Mouse (Mus musculus): Measurements from ENCODE around the gene Sipa1l1. TPM values are rescaled to one million over a fixed set of nuclear protein-coding genes. Genes with fewer than 3 reads are reported as not detected.
A peak's percentile ranks its signal among the peaks of the same experiment; 100 is the strongest.

The Sipa1l1 gene
- total RNA-seq, 2 experiments from 2014 or later = 26.6 to 43.1 TPM

DNA sequence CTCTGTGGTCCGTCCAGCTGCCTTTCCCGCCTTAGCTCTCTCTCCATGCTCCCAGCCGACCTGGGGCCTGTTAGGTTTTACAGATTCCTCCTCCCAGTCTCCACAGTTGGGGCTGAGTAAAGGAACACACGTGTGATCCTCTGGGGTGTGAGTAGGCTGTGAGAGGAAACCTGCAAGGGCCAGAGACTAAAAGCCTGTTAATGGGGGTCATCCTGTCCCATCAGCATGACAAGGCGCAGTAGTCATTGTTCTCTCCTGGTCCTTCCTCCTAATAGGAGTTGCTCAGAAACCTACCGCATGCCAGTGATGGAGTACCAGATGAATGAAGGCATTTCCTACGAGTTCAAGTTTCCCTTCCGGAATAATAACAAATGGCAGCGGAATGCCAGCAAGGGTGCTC, 233.5 kb downstream of the Sipa1l1 start:
- no peak for ATAC-seq (replicated peaks; ENCODE audit: poor library complexity, severe bottlenecking)

DNA sequence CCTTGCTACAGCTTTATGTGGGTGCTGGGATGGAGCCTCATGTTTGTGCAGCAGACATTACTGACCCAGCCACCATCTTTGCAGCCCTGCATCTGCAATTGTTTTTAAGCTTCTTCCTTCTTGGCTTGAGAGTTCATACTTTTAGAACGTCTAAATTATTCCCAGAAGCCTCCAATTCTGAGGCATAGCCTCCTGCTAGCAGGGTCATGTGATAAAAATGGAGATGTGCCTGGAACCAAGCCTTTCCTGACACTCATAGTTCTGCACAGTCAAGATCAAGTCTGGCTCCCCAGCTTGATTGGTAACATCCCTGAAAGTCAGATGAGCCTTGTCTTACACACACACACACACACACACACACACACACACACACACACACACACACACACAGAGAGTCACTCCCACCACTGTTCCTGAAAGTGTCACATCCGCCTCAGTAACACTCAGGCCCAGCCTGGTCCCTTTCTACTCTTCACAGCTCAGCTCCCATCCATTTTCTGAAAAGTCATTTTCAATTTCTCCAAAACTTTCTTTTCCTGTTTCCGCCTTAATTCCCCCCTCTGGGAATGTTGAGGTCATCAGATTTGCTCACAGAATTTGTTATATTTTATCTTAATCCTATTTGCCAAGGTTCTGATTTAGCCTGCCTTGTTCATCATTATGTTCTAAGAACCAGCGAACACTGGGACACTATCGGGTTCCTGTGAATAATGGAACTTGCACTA, 238.6 kb downstream of the Sipa1l1 start:
- ATAC-seq (replicated peaks; ENCODE audit: poor library complexity, severe bottlenecking) = no peak

DNA sequence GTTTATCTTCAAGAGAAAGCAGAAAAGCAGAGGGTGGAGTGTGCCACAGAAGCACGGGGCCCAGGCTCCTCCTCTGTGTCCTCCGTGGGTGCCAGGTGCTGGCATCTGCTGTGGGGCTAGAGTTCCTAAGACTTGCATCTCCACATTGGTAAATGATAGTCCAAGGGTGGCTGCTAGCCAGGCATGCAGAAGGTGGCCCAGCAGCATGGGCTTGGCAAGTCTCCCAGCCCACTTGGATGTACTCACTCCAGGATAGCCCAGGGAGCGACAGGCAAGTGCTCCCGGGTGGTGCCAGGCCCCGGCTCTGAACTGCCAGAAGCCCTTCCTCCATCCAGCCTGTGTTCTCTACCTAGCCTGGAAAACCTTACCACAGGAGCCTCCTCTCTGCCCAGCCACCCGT, 239.4 kb downstream of the Sipa1l1 start:
- no peak for ATAC-seq (replicated peaks; ENCODE audit: poor library complexity, severe bottlenecking)

DNA sequence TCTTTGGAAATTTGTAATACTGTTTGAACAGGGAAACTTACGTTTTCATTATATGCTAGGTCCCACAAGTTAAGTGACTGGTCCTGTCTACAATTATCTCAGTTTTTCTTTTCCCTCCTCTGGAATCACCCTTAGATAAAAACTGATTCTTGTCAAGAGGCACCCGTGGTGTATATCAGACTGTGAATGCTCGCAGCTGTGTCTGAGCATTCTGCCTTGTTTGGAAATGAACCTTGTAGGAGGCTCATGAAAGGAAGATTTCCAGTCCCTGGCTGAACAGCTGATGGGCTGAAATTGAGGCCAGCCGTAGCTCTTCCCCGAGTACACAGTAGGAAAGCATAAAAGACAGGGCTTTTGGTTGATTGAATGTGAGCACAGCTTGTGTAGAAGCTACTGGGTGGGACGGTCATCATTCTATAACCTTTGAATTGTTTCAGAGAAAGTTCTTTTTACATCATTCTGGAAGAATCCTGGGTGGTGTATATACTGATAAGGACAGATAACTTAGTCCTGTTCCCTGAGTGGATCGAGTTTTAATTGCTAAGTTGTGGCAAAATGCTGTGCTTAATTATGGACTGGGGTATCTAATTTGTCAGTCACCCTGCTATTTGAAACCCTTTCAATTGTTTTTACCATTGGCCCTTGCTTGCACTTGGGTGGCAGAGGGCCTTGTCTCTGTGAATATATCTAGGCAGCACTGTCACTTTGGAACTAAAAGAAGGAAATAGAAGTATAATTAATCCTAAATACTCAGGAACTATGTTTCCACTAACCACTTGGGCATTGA, 240.8 kb downstream of the Sipa1l1 start:
- no peak for ATAC-seq (replicated peaks; ENCODE audit: poor library complexity, severe bottlenecking)

DNA sequence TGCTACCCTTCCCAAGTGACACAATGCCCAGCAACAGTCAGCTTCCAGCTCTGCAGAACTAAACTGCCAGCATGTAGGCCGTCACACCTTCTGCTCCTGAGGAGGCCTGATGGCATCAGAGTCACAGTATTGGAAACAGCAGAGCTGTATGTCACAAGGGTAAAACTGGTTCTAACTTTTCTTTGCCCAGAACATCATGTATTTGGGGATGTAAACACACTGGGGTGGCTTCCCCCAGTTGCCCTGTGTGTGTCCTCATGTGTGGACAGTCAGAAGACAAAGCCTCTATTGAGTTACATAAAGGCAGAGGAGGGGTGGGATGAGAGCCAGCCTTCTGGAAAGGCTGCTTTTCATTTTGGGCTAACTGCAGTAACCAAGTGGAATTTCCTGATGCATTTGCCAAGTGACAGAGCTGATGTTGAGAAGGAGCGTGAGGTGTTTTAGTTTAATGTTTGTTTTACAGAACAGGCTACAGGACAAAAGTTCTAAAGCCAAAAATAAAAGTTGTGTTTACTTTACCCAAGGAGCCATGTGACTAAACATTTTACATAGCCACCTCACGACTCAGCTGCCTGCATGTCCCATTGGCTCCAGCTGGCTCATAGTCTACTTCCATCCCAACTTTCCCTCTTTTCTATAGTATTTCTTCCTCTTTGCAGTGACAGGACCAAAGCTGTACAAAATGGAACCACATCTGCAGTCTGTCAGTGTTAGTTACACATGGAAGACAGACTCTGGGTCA, 243.3 kb downstream of the Sipa1l1 start:
- ATAC-seq (replicated peaks; ENCODE audit: poor library complexity, severe bottlenecking) = no peak

DNA sequence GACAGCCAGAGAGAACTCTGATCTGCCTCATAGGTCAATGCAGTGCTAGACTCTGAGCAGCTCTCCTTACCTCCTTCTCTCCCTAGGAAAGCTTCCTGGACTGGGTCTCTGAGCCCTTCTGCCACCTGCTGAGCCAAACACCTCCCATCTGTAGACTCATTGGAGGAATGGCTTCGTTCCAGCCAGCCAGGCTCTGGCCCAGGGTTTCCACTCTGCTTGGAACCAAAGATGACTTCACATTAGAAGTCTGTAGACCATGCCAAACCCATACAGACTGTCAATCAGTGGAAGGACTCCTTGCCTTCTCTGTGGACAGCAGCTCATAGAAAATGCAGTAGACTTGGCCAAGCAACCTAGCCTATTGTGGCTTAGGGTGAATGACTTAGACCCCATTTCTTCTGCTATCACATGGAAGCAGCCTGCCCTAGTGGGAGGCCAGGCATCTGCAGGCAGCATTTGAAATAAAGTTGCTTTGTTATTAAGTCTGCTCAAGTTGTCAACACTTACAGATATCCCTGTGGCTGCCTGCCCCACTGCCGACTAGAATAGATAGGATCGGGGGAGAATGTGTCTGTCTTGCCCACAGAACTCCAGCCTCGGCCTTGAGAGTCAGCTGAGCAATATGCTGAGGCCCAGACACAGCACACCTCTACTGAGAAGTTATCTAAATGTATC, 246.7 kb downstream of the Sipa1l1 start:
- ATAC-seq (replicated peaks; ENCODE audit: poor library complexity, severe bottlenecking) = no peak

DNA sequence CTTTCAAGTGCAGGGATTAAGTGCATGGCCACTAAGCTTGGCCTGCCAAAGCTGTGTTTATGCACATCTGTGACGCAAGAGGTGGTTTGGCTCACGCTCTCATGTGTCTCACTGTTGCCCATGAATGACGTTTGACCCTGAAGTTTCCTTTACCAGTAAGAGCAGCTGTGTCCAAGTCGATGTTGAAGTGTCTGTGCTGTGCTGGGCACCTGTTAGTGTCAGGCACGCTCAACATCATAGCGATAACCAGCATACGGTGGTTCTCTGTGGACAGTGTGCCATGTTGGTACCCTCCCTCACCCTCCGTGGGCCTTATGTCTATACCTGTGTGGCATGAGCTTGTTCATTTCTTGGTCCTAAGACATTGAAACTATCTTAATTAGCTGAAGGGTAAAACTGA, 249.9 kb downstream of the Sipa1l1 start:
- no peak for ATAC-seq (replicated peaks; ENCODE audit: poor library complexity, severe bottlenecking)

DNA sequence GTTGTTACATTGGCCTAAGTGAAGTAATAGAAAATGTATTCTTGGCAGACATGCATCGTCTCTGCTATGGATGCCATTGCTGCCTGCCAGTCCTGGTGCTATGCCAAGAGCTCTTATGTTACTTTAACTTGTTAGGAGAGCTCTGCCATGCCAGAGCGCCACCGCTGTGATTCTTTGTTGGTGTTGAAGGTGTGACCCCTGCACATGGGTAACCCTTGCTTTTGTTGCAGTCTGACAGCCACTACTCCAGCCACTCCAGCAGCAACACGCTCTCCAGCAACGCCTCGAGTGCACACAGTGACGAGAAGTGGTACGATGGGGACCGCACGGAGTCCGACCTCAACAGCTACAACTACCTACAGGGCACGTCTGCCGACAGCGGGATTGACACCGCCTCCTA, 255.7 kb downstream of the Sipa1l1 start:
- no peak for ATAC-seq (replicated peaks; ENCODE audit: poor library complexity, severe bottlenecking)

DNA sequence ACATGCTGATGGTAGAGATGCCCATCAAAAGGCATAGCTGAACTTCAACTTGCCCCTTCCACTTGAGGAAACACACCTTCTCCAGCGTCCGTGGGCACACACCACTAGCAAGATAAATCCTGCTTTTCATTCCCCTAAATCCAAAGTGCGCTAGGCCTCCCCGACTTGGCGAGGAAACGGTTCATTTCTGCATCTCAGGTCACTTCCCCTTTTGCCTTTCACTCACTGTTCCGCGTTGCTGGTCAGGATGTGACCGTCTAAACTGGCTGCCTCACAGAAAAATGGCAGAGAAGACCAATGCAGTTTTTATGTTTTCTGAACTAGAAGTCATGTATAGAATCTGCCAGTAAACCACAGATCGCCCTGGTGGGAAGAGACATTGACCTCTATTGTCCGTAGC, 256.7 kb downstream of the Sipa1l1 start:
- peak; percentile 78 for ATAC-seq (replicated peaks; ENCODE audit: poor library complexity, severe bottlenecking)

DNA sequence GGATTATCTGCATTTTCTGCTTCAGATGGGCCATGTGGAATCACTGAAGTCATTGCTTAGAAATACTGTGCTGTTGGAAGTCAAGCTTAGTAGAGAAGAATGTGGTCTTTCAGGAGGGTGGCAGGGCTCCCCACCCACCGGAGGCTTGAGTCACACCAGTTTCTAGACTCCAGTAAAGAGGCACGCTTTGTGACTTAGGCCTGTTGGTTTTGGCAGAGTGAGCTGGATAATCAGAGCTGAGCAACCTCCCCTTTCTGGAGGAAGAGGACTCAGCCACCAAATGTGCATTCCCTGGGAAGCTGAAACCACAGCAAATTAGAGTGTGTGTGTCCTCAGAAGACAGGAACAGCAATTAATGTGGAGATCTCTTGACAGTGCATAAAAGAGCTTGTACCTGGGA, 258.3 kb downstream of the Sipa1l1 start:
- ATAC-seq (replicated peaks; ENCODE audit: poor library complexity, severe bottlenecking) = no peak

DNA sequence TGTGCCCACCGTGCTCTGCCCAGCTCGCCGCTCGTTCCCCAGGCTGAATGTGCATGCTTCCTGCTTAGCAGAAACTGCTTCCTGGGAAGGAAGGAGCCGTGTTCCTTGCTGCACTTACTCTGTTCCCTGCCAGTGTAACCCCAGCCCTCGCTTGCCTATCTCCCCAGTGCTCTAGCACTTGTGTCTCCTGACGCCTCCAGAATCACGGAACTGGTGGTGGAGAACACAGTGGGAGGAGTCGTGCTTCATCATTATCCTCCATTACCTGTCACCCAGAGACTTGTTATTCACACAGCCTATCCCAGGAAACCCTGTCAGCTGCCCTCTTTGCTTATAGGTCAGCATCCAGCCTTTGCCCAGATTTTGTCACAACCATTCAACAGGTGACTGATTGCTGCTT, 259.3 kb downstream of the Sipa1l1 start:
- no peak for ATAC-seq (replicated peaks; ENCODE audit: poor library complexity, severe bottlenecking)

DNA sequence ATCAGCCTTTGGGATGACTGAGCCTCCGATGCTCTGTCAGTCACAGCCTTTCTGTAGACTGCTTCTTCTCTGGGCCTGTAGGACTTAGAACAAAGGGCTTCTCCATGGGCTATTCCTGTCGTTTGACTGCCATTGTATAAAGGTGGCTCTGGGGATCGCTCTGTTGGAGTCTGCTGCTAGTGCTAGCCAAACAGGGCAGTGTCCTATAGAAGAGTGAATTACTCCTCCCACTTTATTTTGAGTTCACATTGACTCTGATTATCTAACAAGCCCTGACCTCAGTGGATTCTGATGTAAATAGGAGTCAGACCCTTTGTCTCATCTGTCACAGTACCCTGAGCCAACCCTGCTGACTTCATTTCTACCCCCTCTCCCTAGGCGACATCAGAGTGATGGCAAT, 264.2 kb downstream of the Sipa1l1 start:
- ATAC-seq (replicated peaks; ENCODE audit: poor library complexity, severe bottlenecking) = no peak

DNA sequence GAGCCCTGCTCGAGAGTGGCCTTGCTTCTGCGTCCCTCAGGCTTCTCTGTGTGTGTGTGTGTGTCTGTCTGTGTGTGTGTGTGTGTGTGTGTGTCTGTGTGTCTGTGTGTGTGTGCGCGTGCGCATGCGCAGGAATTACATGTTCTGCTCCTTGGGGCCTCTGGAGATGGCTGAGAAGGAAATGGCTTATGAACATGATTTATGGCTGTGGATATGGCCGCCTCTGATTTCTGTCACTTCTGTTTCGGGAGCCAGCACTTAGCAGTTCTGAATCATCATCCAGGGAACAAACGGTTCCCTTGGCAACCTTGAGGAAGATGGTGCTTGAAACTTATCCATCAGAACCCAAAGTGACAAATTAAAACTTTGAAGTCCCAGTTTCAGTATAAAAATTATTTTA, 265.5 kb downstream of the Sipa1l1 start:
- no peak for ATAC-seq (replicated peaks; ENCODE audit: poor library complexity, severe bottlenecking)

DNA sequence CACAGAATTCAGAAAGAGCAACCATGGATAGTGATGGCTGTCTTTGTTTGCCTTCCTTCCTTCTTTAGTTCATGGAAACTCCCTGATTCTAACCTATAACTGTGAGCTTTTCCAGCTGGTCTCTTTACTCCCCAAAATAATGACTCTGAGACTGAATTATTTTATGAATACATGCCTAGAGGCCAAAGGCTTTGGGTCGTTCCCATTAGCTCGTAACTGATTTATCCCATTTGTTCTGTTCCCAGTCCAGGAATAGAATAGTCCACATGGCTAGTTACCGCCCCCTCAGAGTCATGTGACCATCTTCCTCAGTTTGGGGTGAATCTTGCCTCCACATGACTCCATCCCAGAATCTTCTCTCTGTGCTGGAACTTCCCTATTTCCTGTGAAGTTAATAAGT, 272.4 kb downstream of the Sipa1l1 start:
- no peak for ATAC-seq (replicated peaks; ENCODE audit: poor library complexity, severe bottlenecking)

DNA sequence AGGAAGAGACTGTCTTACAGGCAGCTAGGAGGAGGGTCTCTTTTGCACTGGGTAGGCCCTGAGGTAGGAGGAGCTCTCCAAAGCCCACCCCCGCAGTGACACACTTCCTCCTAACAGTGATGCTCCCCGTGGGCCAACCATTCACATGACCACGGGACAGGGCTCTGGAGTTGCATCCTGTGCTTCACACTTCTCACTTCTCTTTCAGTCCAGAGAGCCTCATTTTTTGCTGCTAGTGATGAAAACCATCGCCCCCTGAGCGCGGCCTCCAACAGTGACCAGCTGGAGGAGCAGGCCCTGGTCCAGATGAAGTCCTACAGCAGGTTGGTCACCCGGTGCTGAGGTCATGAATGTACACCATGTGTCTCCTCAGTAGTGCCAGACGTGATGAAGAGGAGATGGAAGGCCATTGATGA, 277.5 kb downstream of the Sipa1l1 start:
- ATAC-seq (replicated peaks; ENCODE audit: poor library complexity, severe bottlenecking) = peak; percentile 70

DNA sequence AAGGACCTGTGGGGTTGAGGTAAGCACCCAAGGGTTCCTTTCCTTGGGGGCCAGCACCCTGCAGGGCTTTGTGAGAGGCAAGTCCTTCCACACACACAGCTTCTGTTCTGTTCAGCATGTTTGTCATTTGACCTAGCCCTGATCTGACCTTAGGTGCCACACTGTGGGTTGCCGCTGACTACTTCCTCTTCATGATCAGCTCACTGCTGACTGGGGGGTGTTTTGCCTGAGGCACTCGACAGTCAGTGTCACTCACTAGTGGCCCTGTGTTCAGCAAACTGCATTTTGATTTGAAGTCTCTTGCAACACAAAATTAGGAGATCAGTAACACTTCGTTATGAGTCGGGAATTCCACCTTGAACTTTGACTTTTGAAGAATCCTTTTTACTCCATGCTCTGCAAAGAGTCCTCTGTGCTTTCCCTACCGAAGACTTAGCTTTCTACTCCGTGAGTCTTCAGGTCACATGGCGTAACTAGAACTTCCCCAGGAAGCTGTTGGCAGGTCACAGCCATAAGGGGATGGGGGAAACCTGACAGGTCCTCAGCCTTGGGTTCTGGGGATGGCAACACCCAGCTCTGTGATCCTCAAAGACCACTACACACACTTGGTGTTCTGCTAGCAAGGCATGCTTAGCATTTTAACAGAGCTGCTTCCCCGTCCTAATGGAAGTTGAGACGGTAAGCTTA, 279.2 kb downstream of the Sipa1l1 start:
- peak; percentile 77 for ATAC-seq (replicated peaks; ENCODE audit: poor library complexity, severe bottlenecking)

DNA sequence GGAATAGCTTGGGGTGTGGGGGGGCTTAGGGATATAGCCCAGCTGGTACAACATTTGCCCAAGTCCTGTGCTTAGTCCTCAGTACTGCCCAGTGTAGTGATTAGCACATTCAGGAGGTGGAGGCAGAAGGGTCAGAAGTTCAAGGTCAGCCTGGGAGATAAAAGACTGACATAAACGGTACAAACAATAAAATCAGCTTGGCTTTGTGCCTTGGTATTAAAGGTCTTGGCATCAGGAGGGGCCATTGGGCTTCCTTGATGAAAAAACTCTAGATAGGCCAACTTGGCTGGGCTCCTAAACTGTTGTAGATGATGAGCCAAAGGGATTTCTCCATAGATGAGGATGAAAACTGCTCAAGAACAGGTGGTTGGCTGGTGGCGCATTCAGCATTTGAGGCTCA, 283.3 kb downstream of the Sipa1l1 start:
- ATAC-seq (replicated peaks; ENCODE audit: poor library complexity, severe bottlenecking) = no peak

DNA sequence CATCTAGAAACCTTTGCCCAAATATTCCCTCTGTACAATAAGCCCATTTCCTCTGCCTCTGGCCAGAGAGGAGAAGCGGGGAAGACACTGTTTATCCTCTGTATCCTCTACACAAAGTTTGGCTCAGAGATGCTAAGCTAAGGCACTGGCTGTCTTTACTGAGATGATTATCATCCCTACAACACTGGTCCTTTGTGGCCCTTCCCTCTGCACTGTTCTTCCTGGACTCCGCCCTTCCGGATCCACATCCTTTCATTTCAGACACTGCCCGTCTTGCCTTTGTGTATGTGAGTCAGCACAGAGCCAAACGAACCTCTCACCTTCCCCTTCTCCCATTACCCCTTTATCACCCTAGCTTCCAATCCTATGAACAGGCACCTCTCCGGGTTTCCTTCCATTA, 285.3 kb downstream of the Sipa1l1 start:
- no peak for ATAC-seq (replicated peaks; ENCODE audit: poor library complexity, severe bottlenecking)

DNA sequence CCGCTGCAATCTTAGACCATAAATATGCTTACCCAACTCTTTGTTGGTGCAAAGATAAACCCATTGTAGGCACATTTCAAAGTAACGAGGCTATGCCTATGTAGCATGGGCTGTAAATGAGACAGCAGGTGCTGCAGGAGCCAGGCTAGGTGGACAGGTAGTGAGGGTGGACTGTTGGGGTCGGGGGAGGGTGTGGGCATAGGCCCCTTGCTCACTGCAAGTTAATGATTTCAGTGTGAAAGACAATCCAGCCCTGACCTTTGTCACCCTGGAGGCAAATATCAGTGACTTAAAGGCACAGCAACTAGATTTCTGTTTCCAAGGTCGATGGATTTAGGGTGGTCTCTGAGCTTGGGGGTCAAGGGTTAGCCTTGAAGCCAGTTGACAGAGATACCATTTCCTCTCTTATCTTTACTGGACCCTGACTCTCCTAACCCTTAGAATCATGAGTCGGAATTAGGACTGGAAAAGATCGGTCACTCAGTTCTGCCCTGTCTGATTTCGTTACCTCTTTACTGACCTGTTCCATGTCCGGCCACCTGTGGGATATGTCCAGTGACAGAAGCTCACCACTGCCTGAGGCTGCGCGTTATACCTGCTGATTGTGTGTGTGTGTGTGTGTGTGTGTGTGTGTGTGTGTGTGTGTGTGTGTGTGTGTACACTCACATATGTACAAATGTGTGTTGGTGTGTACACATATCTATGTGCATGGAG, 286.7 kb downstream of the Sipa1l1 start:
- no peak for ATAC-seq (replicated peaks; ENCODE audit: poor library complexity, severe bottlenecking)

DNA sequence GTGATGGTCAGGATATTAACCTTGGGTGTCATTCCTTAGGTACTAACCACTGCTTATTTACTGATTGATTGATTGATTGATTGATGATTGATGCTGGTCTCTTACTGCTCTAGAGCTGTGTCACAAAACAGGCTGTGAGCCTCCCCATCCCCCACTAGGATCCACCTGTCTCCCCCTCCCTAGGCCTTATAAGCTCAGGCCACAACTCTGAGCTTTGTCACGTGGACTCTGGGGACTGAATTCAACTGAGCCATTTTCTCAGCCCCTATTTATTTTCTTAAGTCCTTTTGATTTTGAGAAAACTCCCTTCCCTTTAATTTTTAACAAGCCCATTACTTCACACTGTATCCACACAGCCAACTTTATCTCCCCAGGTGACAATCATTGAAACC, 287.3 kb downstream of the Sipa1l1 start:
- no peak for ATAC-seq (replicated peaks; ENCODE audit: poor library complexity, severe bottlenecking)

All from granulocyte monocyte progenitor cell, adult 5-6 weeks (primary cell).